Mouse (Mus musculus): ENCODE measurements around the gene Shbg. TPM values are rescaled to one million over a fixed set of nuclear protein-coding genes. Genes with fewer than 3 reads are reported as not detected.
"Not testable (repeated sequence)": the region's sequence is repeated elsewhere in the genome, so short reads cannot be mapped to it uniquely, and the experiment has no call there.

The Shbg gene
- polyA plus RNA-seq, 1 experiment from 2014 or later, result not detected

DNA sequence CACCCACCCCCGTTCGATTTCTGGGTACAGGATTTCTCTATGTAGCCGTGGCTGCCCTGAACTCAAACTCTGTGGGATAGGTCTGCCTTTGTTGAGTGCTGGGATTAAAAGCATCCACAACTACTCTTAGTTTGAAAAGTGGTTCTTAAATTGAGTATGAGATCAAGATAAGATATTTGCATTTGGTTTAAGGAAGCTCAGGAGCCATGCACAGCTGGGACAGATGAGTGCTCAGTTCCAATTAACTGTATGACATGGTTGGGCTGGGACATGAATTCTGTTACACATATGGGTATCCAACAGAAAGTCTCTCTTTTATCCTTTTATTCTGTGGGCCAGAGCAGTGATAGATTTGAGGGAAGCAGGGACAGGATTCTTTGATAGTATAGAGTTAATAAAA, 17.8 kb upstream of the Shbg start:
- Histone ChIP-seq H3K4me3 (ENCODE audit: low read depth, low read length) (no peak overlapping the region), H3K4me2 (ENCODE audit: low read length) (peak overlapping the region; percentile 84), H3K27ac (ENCODE audit: low read depth) (no peak overlapping the region), H3K4me1 (replicated peaks; ENCODE audit: control insufficient read depth, insufficient read depth, low read length) (peaks cover 24% of the 10 kb centered on the region), H3K36me3 (ENCODE audit: control insufficient read depth, insufficient read depth, low read length) (peaks cover 25% of the 10 kb centered on the region), H3K9ac (ENCODE audit: low read length) (no peak overlapping the region), H3K27me3 (replicated peaks; ENCODE audit: control insufficient read depth, insufficient read depth, low read length) (no peaks in the 10 kb centered on the region), H3K9me3 (ENCODE audit: control insufficient read depth, low read length) (no peaks in the 10 kb centered on the region)
- WGBS, result 77% methylated on average over 3 of the region's 3 CpGs
- DNase-seq (ENCODE audit: low spot score), result no peak
- ATAC-seq (replicated peaks; ENCODE audit: low FRiP score, low TSS enrichment, low read depth), result no peak

DNA sequence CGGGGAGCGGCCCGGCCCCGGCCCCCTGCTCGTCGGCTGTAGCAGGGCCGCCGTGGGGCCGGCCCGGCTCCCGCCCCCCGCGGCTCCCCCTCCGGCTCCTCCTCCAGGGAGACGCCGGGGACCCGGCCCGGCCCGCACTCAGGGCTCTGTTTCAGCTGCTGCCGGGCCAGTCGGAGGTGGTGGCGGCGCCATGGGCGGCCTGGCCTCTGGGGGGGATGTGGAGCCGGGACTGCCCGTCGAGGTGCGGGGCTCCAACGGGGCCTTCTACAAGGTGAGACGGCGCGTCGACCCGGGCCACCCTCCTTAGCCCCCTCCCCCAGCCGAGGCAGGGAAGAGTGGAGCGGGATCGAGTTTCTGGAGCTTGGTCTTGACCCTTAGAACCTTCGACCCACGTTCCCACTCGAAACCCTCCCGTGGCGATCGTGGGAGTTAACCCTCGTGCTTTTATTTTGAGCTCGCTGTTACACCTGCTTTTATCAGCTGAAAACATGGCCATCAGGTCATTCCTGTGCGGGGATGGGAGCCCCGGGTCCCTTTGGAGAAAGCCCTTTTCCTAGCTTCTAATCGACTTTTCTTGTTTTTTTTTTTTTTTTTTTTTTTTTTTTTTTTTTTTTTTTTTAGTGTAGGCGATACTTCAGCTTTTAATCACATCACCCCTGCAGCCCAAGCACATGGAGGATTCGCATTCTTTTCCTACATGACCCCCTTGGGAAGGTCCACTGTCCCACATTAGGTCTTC, 15.6 kb upstream of the Shbg start:
- Histone ChIP-seq H3K4me2 (ENCODE audit: low read length) (peak overlapping the region; percentile 84), H3K36me3 (ENCODE audit: control insufficient read depth, insufficient read depth, low read length) (peaks cover 7% of the 10 kb centered on the region; the same call in 1 of the 2 replicates), H3K9me3 (ENCODE audit: control insufficient read depth, low read length) (no peaks in the 10 kb centered on the region), H3K9ac (ENCODE audit: low read length) (peak overlapping the region; percentile 94), H3K4me3 (ENCODE audit: low read depth, low read length) (peak overlapping the region; percentile 88), H3K27ac (ENCODE audit: low read depth) (peak overlapping the region; percentile 93), H3K27me3 (replicated peaks; ENCODE audit: control insufficient read depth, insufficient read depth, low read length) (no peaks in the 10 kb centered on the region), H3K4me1 (replicated peaks; ENCODE audit: control insufficient read depth, insufficient read depth, low read length) (peaks cover 24% of the 10 kb centered on the region)
- DNase-seq (ENCODE audit: low spot score) (no peak), ATAC-seq (replicated peaks; ENCODE audit: low FRiP score, low TSS enrichment, low read depth) (peak; percentile 77)
- WGBS, result 0% methylated on average over 38 of the region's 50 CpGs

DNA sequence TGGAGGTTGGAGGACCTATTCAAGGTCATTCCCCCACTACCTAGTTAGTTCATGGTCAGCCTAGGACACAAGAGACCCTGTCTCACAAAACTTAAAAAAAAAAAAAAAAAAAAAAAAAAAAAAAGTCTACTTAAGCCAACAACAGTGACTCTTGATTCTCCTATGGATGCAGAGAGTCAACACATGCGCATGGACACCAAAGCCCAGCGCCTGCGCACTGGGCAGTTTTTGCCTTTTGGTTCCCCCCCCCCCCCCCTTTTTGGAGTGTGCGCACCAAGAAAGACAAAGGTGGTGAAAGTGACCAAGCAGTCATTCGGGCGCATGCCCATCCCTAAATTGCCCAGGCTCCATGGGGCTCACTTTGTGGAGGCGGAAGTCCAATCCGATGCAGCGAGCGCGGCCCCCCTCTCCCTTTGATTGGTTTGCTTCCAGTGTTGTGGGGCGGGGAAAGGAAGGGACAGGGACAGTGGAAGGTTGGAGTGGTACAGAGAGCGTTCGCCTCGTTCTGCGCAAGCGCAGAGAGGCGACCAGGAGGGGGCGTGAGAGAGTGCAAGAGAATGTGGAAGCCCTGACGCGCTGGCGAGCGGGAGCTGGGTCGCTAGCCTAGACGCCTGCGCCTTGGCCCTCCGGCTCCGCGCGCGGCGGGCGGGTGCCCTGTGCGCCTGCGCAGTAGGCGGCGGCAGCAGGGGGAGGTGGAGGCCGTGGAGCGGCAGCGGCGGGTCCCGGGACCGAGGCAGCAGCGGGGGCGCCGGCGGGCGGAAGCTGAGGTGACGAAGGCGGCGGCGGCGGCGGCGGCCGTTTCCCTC, 14.8 kb upstream of the Shbg start, which contains the start of gene Fxr2:
TSS of gene Fxr2 (plus strand) at position 707 of the 806 bp plus-strand sequence.
- no peaks in the 10 kb centered on the region for H3K27me3 ChIP-seq (replicated peaks; ENCODE audit: control insufficient read depth, insufficient read depth, low read length)
- peak; percentile 97 for ATAC-seq (replicated peaks; ENCODE audit: low FRiP score, low TSS enrichment, low read depth)
- under 1% methylated on average over 52 of the region's 56 CpGs for WGBS

DNA sequence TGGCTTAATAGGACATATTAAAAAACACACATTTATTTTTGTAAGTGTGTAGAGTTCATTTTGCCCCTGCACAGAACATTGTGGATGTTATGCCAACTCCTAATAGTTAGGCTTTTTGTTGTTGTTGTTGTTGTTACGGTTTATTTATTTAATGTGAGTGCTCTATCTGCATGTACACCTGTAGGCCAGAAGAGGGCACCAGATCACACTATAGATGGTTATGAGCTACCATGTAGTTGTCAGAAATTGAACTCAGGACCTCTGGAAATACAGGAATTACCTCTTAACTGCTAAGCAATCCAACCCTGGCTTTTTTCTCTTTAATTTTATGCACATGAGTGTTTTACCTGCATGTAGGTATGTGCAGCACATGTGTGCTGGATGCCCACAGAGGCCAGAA, 12.1 kb upstream of the Shbg start:
- Histone ChIP-seq H3K4me1 (replicated peaks; ENCODE audit: control insufficient read depth, insufficient read depth, low read length) (peaks cover 14% of the 10 kb centered on the region), H3K4me2 (ENCODE audit: low read length) (no peak overlapping the region), H3K27ac (ENCODE audit: low read depth) (no peak overlapping the region), H3K36me3 (ENCODE audit: control insufficient read depth, insufficient read depth, low read length) (no peaks in the 10 kb centered on the region), H3K27me3 (replicated peaks; ENCODE audit: control insufficient read depth, insufficient read depth, low read length) (no peaks in the 10 kb centered on the region), H3K9ac (ENCODE audit: low read length) (no peak overlapping the region), H3K9me3 (ENCODE audit: control insufficient read depth, low read length) (no peaks in the 10 kb centered on the region), H3K4me3 (ENCODE audit: low read depth, low read length) (no peak overlapping the region)
- WGBS, result 81% methylated on average over 1 of the region's 1 CpGs
- ATAC-seq (replicated peaks; ENCODE audit: low FRiP score, low TSS enrichment, low read depth), result no peak
- DNase-seq (ENCODE audit: low spot score), result no peak

More for the DNA sequence above, 14.8 kb upstream of the Shbg start, which contains the start of gene Fxr2:
- H3K27ac ChIP-seq (ENCODE audit: low read depth), result peak within 1 kb of the TSS; percentile 93
- H3K9me3 ChIP-seq (ENCODE audit: control insufficient read depth, low read length), result no peaks in the 10 kb centered on the region
- H3K4me3 ChIP-seq (ENCODE audit: low read depth, low read length), result peak within 1 kb of the TSS; percentile 88
- peak; percentile 100 for DNase-seq (ENCODE audit: low spot score)
- H3K36me3 ChIP-seq (ENCODE audit: control insufficient read depth, insufficient read depth, low read length), result peaks cover 3% of the 10 kb centered on the region; the same call in 1 of the 2 replicates
- peak within 1 kb of the TSS; percentile 84 for H3K4me2 ChIP-seq (ENCODE audit: low read length)
- peaks cover 24% of the 10 kb centered on the region for H3K4me1 ChIP-seq (replicated peaks; ENCODE audit: control insufficient read depth, insufficient read depth, low read length)
- peak within 1 kb of the TSS; percentile 94 for H3K9ac ChIP-seq (ENCODE audit: low read length)

DNA sequence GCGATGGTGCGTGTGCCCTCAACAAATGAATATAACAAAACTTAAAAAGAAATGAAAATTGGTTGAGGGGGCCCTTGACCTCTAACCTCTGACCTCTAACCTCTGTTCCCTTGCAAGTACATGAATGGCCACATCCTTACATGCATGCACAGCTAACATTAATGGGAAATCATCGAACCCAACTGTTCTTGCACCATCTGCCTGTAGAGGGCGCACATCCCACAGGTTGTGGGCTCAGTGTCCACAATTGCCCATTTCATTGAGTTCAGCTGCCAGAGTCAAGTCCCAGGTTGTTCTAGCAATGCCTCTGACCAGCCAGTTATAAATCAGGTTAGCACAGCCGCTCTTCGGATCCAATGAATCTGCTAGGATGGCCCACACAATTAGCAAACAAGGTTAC, 10.6 kb upstream of the Shbg start:
- DNase-seq (ENCODE audit: low spot score) (peak; percentile 92), ATAC-seq (replicated peaks; ENCODE audit: low FRiP score, low TSS enrichment, low read depth) (no peak)
- H3K4me2 ChIP-seq (ENCODE audit: low read length), result no peak overlapping the region
- no peak overlapping the region for H3K27ac ChIP-seq (ENCODE audit: low read depth)
- H3K4me1 ChIP-seq (replicated peaks; ENCODE audit: control insufficient read depth, insufficient read depth, low read length), result peaks cover 3% of the 10 kb centered on the region; the same call in 1 of the 2 replicates
- 36% methylated on average over 6 of the region's 6 CpGs for whole genome bisulfite sequencing
- no peaks in the 10 kb centered on the region for H3K27me3 ChIP-seq (replicated peaks; ENCODE audit: control insufficient read depth, insufficient read depth, low read length)
- no peak overlapping the region for H3K9ac ChIP-seq (ENCODE audit: low read length)
- H3K4me3 ChIP-seq (ENCODE audit: low read depth, low read length), result no peak overlapping the region
- no peaks in the 10 kb centered on the region for H3K9me3 ChIP-seq (ENCODE audit: control insufficient read depth, low read length)
- H3K36me3 ChIP-seq (ENCODE audit: control insufficient read depth, insufficient read depth, low read length), result no peaks in the 10 kb centered on the region

DNA sequence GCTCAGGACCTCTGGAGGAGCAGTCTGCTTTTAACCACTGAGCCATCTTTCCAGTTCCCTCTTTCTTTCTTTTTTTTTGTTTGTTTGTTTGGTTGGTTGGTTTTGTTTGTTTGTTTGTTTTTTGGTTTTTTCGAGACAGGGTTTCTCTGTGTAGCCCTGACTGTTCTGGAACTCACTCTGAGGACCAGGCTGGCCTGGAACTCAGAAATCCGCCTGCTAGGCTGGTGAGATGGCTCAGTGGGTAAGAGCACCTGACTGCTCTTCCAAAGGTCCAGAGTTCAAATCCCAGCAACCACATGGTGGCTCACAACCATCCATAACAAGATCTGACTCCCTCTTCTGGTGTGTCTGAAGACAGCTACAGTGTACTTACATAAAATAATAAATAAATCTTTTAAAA, 6.6 kb upstream of the Shbg start:
- not testable (repeated sequence) for H3K4me3 ChIP-seq (ENCODE audit: low read depth, low read length); DNase-seq (ENCODE audit: low spot score); H3K4me2 ChIP-seq (ENCODE audit: low read length); H3K27ac ChIP-seq (ENCODE audit: low read depth); H3K4me1 ChIP-seq (replicated peaks; ENCODE audit: control insufficient read depth, insufficient read depth, low read length); H3K9me3 ChIP-seq (ENCODE audit: control insufficient read depth, low read length); H3K9ac ChIP-seq (ENCODE audit: low read length); H3K27me3 ChIP-seq (replicated peaks; ENCODE audit: control insufficient read depth, insufficient read depth, low read length); ATAC-seq (replicated peaks; ENCODE audit: low FRiP score, low TSS enrichment, low read depth); H3K36me3 ChIP-seq (ENCODE audit: control insufficient read depth, insufficient read depth, low read length)
- WGBS, result 74% methylated on average over 2 of the region's 2 CpGs

DNA sequence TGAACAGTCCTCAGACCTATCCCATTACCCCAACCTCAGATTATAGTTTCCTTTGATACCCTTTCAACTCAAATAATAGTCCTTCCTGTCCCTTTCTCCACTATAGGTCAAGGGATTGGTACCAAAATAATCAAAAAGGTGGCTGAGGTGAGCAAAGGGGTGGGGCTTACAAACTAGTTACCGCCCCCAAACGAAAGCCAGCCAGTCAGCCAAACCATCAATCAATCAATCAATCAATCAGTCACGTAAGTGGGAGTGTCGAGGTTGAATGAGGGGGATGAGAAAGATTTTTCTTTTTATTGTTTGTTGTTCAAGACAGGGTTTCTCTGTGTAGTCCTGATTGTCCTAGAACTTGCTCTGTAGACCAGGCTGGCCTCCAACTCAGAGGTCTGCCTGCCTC, 5.3 kb upstream of the Shbg start:
- WGBS, result 68% methylated on average over 4 of the region's 4 CpGs
- Histone ChIP-seq H3K9ac (ENCODE audit: low read length) (peak overlapping the region; percentile 52), H3K4me2 (ENCODE audit: low read length) (peak overlapping the region; percentile 73), H3K36me3 (ENCODE audit: control insufficient read depth, insufficient read depth, low read length) (no peaks in the 10 kb centered on the region), H3K27me3 (replicated peaks; ENCODE audit: control insufficient read depth, insufficient read depth, low read length) (no peaks in the 10 kb centered on the region), H3K4me3 (ENCODE audit: low read depth, low read length) (0 out of 2 replicates have a peak overlapping the region, but pooled peaks have one; percentile 44), H3K27ac (ENCODE audit: low read depth) (no peak overlapping the region), H3K4me1 (replicated peaks; ENCODE audit: control insufficient read depth, insufficient read depth, low read length) (peaks cover 9% of the 10 kb centered on the region), H3K9me3 (ENCODE audit: control insufficient read depth, low read length) (no peaks in the 10 kb centered on the region)
- DNase-seq (ENCODE audit: low spot score), result no peak
- ATAC-seq (replicated peaks; ENCODE audit: low FRiP score, low TSS enrichment, low read depth), result no peak

DNA sequence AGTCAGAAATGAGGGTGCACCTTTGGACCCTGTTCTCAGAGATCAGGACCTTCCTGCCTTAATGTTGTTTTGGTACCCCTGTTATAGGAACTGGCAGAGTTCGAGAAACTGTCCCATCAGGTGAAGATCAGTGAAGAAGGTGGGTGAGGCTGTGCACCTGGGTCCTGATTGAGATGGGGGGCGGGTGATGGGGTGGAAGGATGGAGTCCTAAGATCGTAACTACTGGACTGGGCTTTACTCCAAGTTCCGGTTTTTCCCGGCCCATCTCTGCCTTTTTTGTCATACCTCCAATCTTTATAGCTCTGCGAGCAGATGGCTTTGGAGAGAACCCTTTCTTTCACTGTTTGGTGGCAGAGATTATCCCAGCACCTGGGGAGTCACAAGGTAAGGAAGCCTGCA, 4.7 kb upstream of the Shbg start:
- no peak for DNase-seq (ENCODE audit: low spot score)
- peak overlapping the region; percentile 73 for H3K4me2 ChIP-seq (ENCODE audit: low read length)
- no peaks in the 10 kb centered on the region for H3K27me3 ChIP-seq (replicated peaks; ENCODE audit: control insufficient read depth, insufficient read depth, low read length)
- peaks cover 9% of the 10 kb centered on the region for H3K4me1 ChIP-seq (replicated peaks; ENCODE audit: control insufficient read depth, insufficient read depth, low read length)
- H3K36me3 ChIP-seq (ENCODE audit: control insufficient read depth, insufficient read depth, low read length), result no peaks in the 10 kb centered on the region
- peak overlapping the region; percentile 34 for H3K27ac ChIP-seq (ENCODE audit: low read depth)
- no peaks in the 10 kb centered on the region for H3K9me3 ChIP-seq (ENCODE audit: control insufficient read depth, low read length)
- peak overlapping the region; percentile 44 for H3K4me3 ChIP-seq (ENCODE audit: low read depth, low read length)
- ATAC-seq (replicated peaks; ENCODE audit: low FRiP score, low TSS enrichment, low read depth), result peak; percentile 48; the same call in 1 of the 2 replicates
- peak overlapping the region; percentile 52 for H3K9ac ChIP-seq (ENCODE audit: low read length)
- WGBS, result 26% methylated on average over 6 of the region's 6 CpGs

Measured in intestine, embryonic 14.5 days (tissue).